Mouse (Mus musculus) liver, adult 2 months (tissue): ENCODE results near the gene C1ra. TPM values are rescaled to one million over a fixed set of nuclear protein-coding genes. Genes with fewer than 3 reads are reported as not detected.
"Not testable (repeated sequence)": the region's sequence is repeated elsewhere in the genome, so short reads cannot be mapped to it uniquely, and the experiment has no call there.

Experiments
- DNase-seq: peaks from one replicate; pipeline ENCODE4 v3.0.0-alpha.2; 2011; ENCODE audit warnings: low read depth, low spot score; ENCODE audit errors: extremely low read depth
- H3K27ac ChIP-seq: fragments of 200-500 bp; replicated peaks from 2 replicates; pipeline ENCODE4 v1.5.1; 2012; ENCODE audit warnings: low read depth, mild to moderate bottlenecking, control low read depth, inconsistent platforms, low read length; ENCODE audit not compliant: insufficient read depth
- H3K27me3 ChIP-seq: fragments of 200-500 bp; 2 replicates; pipeline ENCODE4 v1.6.1; 2012; ENCODE audit warnings: mild to moderate bottlenecking, moderate library complexity, low read length, inconsistent platforms; ENCODE audit not compliant: control insufficient read depth, insufficient read depth
- H3K36me3 ChIP-seq: fragments of 200-500 bp; 2 replicates; pipeline ENCODE4 v1.6.1; 2012; ENCODE audit warnings: low read length, inconsistent platforms; ENCODE audit not compliant: control insufficient read depth, insufficient read depth
- H3K4me1 ChIP-seq: fragments of 200-500 bp; 2 replicates; pipeline ENCODE4 v1.6.1; 2011; ENCODE audit warnings: low read length; ENCODE audit not compliant: control insufficient read depth, insufficient read depth
- H3K4me3 ChIP-seq: fragments of 200-500 bp; 2 replicates; pipeline ENCODE4 v1.5.1; 2011; ENCODE audit warnings: low read depth, mild to moderate bottlenecking, control low read depth, low read length, moderate library complexity; ENCODE audit not compliant: insufficient read depth
- H3K79me2 ChIP-seq: fragments of 200-500 bp; 2 replicates; pipeline ENCODE4 v1.6.1; 2012; ENCODE audit warnings: inconsistent platforms, mild to moderate bottlenecking, low read length, moderate library complexity; ENCODE audit not compliant: control insufficient read depth, insufficient read depth
- H3K9ac ChIP-seq: fragments of 200-500 bp; 2 replicates; pipeline ENCODE4 v1.6.1; 2012; ENCODE audit warnings: low read depth, mild to moderate bottlenecking, control low read depth, inconsistent platforms, low read length
- CTCF ChIP-seq: fragments of 200-500 bp; IDR thresholded peaks from 2 replicates; pipeline ENCODE4 v1.5.1; 2011; ENCODE audit warnings: low read depth, low read length, control low read depth
- POLR2A ChIP-seq: fragments of 200-500 bp; IDR thresholded peaks from 2 replicates; pipeline ENCODE4 v1.6.1; 2011; ENCODE audit warnings: low read length, control low read depth; ENCODE audit not compliant: insufficient read depth; ENCODE audit errors: extremely low read depth
- WGBS: fragments of 180-500 bp; shearing (Covaris S2); methylation state at CpG from one replicate; pipeline ENCODE4 v1.1.7; 2018; 5-methylcytosine and 5-hydroxymethylcytosine counted together
- polyA plus RNA-seq: library from polyadenylated mRNA; depleted of rRNA; stranded (reverse); fragments of >200 nt; gene quantifications from 2 replicates; pipeline ENCODE4 v1.2.3, GENCODE M21; 2012
- total RNA-seq: library from RNA; depleted of rRNA; stranded (reverse); fragments of >200 nt; gene quantifications from 2 replicates; pipeline ENCODE4 v1.2.3, GENCODE M21; 2014

Gene C1ra
- total and polyA plus RNA-seq, 2 experiments, result 119 to 165 TPM

DNA sequence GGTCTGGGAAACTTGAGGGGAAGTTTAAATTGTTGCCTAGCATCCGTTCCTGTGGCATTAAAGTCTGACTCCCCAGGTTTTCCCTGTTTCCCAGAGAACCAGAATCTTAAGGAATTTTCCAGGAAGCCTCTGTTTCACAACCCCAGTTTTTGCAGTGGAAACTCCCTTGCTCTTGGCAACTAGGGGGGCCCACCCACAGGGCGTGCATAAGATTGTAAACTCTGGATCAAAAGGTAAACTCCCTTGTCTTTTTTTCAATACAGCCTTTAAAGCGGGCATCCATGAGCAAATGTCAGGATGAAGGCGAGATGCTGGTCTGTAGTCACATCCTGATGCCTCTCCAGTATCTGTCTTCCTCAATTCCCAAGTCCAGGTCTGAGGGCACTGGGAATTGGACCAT is 10.7 kb upstream of the C1ra start:
- no peak overlapping the region for H3K27ac ChIP-seq
- no peak for TF ChIP-seq CTCF
- TF ChIP-seq POLR2A, result no peak
- WGBS, result 80% methylated on average over 4 of the region's 4 CpGs
- no peaks in the 10 kb centered on the region; the same call in 1 of the 2 replicates for H3K79me2 ChIP-seq
- peak; percentile 27 for DNase-seq
- peaks cover 16% of the 10 kb centered on the region for H3K4me1 ChIP-seq
- no peak overlapping the region for H3K9ac ChIP-seq
- no peak overlapping the region for H3K4me3 ChIP-seq
- peaks cover 11% of the 10 kb centered on the region for H3K36me3 ChIP-seq
- H3K27me3 ChIP-seq, result no peaks in the 10 kb centered on the region

DNA sequence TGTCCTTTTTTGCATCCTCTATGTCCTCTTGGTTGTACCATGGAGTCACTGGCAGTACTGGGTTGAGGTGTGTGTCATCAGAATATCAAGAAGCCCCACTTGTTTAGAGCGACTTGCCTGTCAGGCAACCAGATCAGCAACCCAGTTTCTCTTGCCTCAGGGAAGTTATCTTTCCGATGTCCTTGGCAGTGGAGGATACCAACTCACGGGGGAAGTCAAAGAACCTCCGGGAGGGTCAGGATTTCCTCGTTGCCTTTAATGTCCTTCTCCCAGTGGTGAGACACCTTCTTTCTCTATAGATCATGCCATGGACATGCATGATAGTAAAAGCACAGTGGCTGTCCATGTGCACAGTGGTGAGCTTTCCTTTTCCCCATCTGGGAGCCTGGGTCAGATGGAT is 10.2 kb upstream of the C1ra start:
- peaks cover 16% of the 10 kb centered on the region for H3K4me1 ChIP-seq
- H3K4me3 ChIP-seq, result no peak overlapping the region
- TF ChIP-seq CTCF (no peak), POLR2A (no peak)
- 0 out of 2 replicates have a peak overlapping the region, but pooled peaks have one; percentile 12 for H3K27ac ChIP-seq
- no peaks in the 10 kb centered on the region for H3K27me3 ChIP-seq
- 81% methylated on average over 5 of the region's 5 CpGs for WGBS
- no peak overlapping the region for H3K9ac ChIP-seq
- DNase-seq, result no peak
- peaks cover 11% of the 10 kb centered on the region for H3K36me3 ChIP-seq
- H3K79me2 ChIP-seq, result no peaks in the 10 kb centered on the region; the same call in 1 of the 2 replicates

DNA sequence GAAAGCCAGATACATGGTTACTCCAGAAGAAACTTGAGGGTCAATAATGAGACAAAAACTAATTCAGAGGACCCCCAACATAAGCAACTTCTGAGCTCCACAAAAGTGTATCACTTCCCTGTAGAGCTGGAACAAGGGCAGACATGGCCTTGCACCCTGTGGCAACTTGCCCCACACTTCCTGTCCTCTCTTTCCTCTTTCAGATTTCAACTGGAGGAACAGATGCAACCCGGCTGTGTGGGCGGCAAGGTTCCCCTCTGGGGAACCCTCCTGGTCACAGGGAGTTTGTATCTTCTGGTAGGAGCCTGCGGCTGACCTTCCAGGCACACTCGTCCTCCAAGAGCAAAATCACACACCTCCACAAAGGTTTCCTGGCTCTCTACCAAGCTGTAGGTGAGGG is 7.2 kb upstream of the C1ra start:
- peak; percentile 28 for DNase-seq
- Histone ChIP-seq H3K4me3 (no peak overlapping the region), H3K36me3 (peaks cover 14% of the 10 kb centered on the region), H3K4me1 (peaks cover 17% of the 10 kb centered on the region), H3K27ac (no peak overlapping the region; the same call in 1 of the 2 replicates), H3K79me2 (no peaks in the 10 kb centered on the region; the same call in 1 of the 2 replicates), H3K27me3 (no peaks in the 10 kb centered on the region), H3K9ac (no peak overlapping the region)
- WGBS, result 70% methylated on average over 4 of the region's 4 CpGs
- no peak for TF ChIP-seq POLR2A
- TF ChIP-seq CTCF, result no peak

DNA sequence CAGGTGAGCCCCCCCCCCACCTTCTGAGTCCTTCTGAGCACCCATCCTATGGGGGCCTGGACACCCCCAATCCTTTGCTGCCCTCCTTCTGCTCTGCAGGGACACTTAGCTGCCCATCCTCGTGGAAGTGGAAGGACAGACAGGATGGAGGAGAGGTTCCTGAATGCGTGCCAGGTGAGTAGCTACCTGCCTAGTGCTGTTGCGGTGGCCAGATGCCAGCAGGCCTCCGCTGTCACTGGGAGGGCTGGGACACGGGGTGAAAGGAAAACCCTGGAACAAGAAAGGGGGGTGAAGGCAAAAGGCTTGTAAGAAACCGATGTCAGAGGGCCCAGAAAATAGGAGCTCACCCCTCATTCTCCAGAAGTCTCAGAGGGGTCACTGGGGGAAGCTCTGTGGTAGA is 5.2 kb upstream of the C1ra start:
- Histone ChIP-seq H3K27me3 (no peaks in the 10 kb centered on the region), H3K9ac (no peak overlapping the region), H3K27ac (no peak overlapping the region), H3K4me1 (peaks cover 16% of the 10 kb centered on the region), H3K4me3 (no peak overlapping the region), H3K79me2 (no peaks in the 10 kb centered on the region; the same call in 1 of the 2 replicates), H3K36me3 (peaks cover 10% of the 10 kb centered on the region)
- TF ChIP-seq CTCF (no peak), POLR2A (no peak)
- 39% methylated on average over 6 of the region's 6 CpGs for WGBS
- DNase-seq, result peak; percentile 43

DNA sequence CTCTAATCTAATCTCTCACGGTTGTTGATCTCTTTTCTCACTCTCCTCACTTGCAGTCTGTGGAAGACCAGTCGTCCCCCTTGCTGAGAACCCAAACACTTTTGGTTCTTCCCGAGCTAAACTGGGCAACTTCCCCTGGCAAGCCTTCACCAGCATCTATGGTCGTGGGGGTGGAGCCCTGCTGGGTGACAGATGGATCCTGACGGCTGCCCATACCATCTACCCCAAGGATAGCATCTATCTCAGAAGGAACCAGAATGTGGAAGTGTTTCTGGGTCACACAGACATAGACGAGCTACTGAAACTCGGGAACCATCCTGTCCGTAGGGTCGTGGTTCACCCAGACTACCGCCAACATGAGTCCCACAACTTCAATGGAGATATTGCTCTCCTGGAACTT is 3.9 kb upstream of the C1ra start:
- DNase-seq, result no peak

DNA sequence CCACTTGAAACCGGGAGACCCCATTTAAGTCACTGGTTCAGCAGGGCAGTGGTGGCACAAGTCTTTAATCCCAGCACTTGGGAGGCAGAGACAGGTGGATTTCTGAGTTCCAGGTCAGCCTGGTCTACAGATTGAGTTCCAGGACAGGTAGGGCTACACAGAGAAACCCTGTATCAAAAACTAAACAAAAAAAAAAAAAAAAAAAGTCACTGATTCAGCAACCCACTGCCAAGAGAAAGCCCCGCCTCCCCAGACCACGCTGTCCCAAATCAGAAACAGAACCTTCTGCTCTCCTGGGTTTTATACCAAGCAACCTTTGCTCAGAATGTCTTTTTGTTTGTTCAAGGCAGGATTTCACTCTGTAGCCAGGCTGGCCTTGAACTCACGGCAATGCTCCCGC is 3.0 kb upstream of the C1ra start:
- DNase-seq, result peak; percentile 91
- H3K4me1 ChIP-seq, result peaks cover 19% of the 10 kb centered on the region
- not testable (repeated sequence) for H3K27me3 ChIP-seq

More for the DNA sequence above, 3.9 kb upstream of the C1ra start:
- no peak overlapping the region for H3K9ac ChIP-seq
- WGBS, result 77% methylated on average over 10 of the region's 10 CpGs
- H3K4me3 ChIP-seq, result no peak overlapping the region
- H3K36me3 ChIP-seq, result peaks cover 10% of the 10 kb centered on the region
- peaks cover 18% of the 10 kb centered on the region for H3K4me1 ChIP-seq
- H3K79me2 ChIP-seq, result peaks cover 4% of the 10 kb centered on the region; the same call in 1 of the 2 replicates
- H3K27me3 ChIP-seq, result no peaks in the 10 kb centered on the region
- no peak for TF ChIP-seq CTCF
- TF ChIP-seq POLR2A, result no peak
- H3K27ac ChIP-seq, result peak overlapping the region; percentile 86

More for the DNA sequence above, 3.0 kb upstream of the C1ra start:
- WGBS, result 40% methylated on average over 5 of the region's 5 CpGs
- Histone ChIP-seq H3K36me3 (peaks cover 10% of the 10 kb centered on the region), H3K9ac (peak overlapping the region; percentile 39), H3K27ac (peak overlapping the region; percentile 86)
- H3K79me2 ChIP-seq, H3K4me3 ChIP-seq: not testable (repeated sequence)
